Mouse (Mus musculus) forebrain, embryonic 14.5 days (tissue): ENCODE data around the gene Fbxo2. TPM values are rescaled to one million over a fixed set of nuclear protein-coding genes. Genes with fewer than 3 reads are reported as not detected.

Source experiments
- ATAC-seq: fragments of 200-750 bp; cut with Nextera tagmentation; 2 replicates; pipeline ENCODE4 v1.8.0; 2017; ENCODE audit warnings: mild to moderate bottlenecking, moderate library complexity
- DNase-seq: peaks from one replicate; pipeline ENCODE4 v3.0.0-alpha.2; 2015; ENCODE audit warnings: low spot score
- H3K27ac ChIP-seq: fragments of 300-500 bp; sonication (generic); 2 replicates; pipeline ENCODE4 v1.5.1; 2014; ENCODE audit warnings: low read depth, mild to moderate bottlenecking, control low read depth, low read length, moderate library complexity
- H3K27me3 ChIP-seq: fragments of 300-500 bp; sonication (generic); replicated peaks from 2 replicates; pipeline ENCODE4 v1.6.1; 2014; ENCODE audit warnings: low read length, control low read depth, mixed read lengths; ENCODE audit not compliant: control insufficient read depth, insufficient read depth
- H3K36me3 ChIP-seq: fragments of 300-500 bp; sonication (generic); 2 replicates; pipeline ENCODE4 v1.6.1; 2014; ENCODE audit warnings: low read length, control low read depth; ENCODE audit not compliant: control insufficient read depth, insufficient read depth
- H3K4me1 ChIP-seq: fragments of 300-500 bp; sonication (generic); 2 replicates; pipeline ENCODE4 v1.6.1; 2014; ENCODE audit warnings: antibody characterized with exemption, low read length, control low read depth; ENCODE audit not compliant: control insufficient read depth, insufficient read depth
- H3K4me2 ChIP-seq: fragments of 300-500 bp; sonication (generic); 2 replicates; pipeline ENCODE4 v1.6.1; 2014; ENCODE audit warnings: mild to moderate bottlenecking, control low read depth, low read length
- H3K4me3 ChIP-seq: fragments of 300-500 bp; sonication (generic); 2 replicates; pipeline ENCODE4 v1.5.1; 2014; ENCODE audit warnings: low read depth, low read length, control low read depth
- H3K9ac ChIP-seq: fragments of 300-500 bp; sonication (generic); 2 replicates; pipeline ENCODE4 v1.6.1; 2014; ENCODE audit warnings: mild to moderate bottlenecking, low read length, control low read depth, moderate library complexity
- H3K9me3 ChIP-seq: fragments of 300-500 bp; sonication (generic); replicated peaks from 2 replicates; pipeline ENCODE4 v1.6.1; 2016; ENCODE audit warnings: low read length, control low read depth, mixed read lengths; ENCODE audit not compliant: control insufficient read depth
- WGBS: fragments of 180-500 bp; shearing (Covaris S2); extraction: QIAGEN DNeasy Blood & Tissue Kit; methylation state at CpG from one replicate; pipeline ENCODE4 v1.1.7; 2014; 5-methylcytosine and 5-hydroxymethylcytosine counted together
- polyA plus RNA-seq: library from polyadenylated mRNA; unstranded; fragments of >200 nt; fragmentation: Nextera tagmentation; extraction: Ambion mirVana; gene quantifications from 2 replicates; pipeline ENCODE4 v1.2.1, GENCODE M21; 2014

The Fbxo2 gene
- polyA plus RNA-seq, 1 experiment from 2014 or later: 3.2 TPM

DNA sequence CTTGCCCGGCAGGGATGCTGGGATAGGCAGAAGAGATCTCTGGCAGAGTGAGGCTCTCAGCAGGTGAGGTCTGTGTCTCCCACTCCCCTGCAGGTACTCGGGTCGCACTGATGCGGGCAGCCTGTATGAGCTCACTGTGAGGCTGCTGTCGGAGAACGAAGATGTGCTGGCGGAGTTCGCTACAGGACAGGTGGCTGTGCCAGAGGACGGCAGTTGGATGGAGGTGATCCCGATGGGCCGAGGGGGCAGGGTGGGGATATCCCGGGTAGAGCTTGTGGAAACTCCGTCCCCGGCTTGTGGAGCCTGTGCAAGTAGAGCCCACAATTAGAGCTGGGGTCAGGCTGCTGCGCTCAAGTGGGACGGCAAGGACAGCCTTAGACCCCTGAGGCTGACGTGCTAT lies 5.1 kb downstream of the Fbxo2 start:
- Histone ChIP-seq H3K9me3 (no peaks in the 10 kb centered on the region), H3K27ac (no peak overlapping the region), H3K4me3 (no peak overlapping the region), H3K4me2 (no peak overlapping the region), H3K36me3 (no peaks in the 10 kb centered on the region), H3K27me3 (peaks cover 62% of the 10 kb centered on the region), H3K9ac (no peak overlapping the region), H3K4me1 (peaks cover 9% of the 10 kb centered on the region; the same call in 1 of the 2 replicates)
- WGBS: 3% methylated on average over 17 of the region's 17 CpGs
- ATAC-seq (no peak), DNase-seq (no peak)

DNA sequence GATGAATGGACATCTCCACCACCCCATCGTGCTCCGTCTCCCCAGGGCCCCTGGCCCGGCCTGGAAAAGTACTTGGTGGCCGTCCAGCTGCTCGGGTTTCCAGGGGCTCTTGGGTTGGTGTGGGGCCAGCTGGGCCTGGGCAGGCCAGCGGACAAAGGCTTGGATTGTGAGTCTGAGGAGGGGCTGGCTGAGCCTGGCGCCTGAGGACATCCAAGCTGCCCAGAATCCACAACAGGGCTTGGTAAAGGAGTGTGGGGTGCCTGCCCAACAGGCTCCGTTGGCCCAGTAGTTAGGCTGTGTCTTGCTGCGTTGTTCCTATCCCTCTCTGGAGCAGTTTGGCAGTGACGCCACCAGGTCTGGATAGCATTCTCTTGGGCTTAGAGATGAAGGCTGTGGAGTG lies 6.0 kb downstream of the Fbxo2 start:
- peak; percentile 40 for ATAC-seq
- H3K9me3 ChIP-seq: no peaks in the 10 kb centered on the region
- H3K4me3 ChIP-seq: peak overlapping the region; percentile 0; the same call in 1 of the 2 replicates
- H3K36me3 ChIP-seq: no peaks in the 10 kb centered on the region
- peak overlapping the region; percentile 21; the same call in 1 of the 2 replicates for H3K27ac ChIP-seq
- peak overlapping the region; percentile 1; the same call in 1 of the 2 replicates for H3K9ac ChIP-seq
- H3K27me3 ChIP-seq: peaks cover 57% of the 10 kb centered on the region
- peak overlapping the region; percentile 35 for H3K4me2 ChIP-seq
- H3K4me1 ChIP-seq: peaks cover 9% of the 10 kb centered on the region; the same call in 1 of the 2 replicates
- DNase-seq: peak; percentile 74
- WGBS: 5% methylated on average over 10 of the region's 10 CpGs

DNA sequence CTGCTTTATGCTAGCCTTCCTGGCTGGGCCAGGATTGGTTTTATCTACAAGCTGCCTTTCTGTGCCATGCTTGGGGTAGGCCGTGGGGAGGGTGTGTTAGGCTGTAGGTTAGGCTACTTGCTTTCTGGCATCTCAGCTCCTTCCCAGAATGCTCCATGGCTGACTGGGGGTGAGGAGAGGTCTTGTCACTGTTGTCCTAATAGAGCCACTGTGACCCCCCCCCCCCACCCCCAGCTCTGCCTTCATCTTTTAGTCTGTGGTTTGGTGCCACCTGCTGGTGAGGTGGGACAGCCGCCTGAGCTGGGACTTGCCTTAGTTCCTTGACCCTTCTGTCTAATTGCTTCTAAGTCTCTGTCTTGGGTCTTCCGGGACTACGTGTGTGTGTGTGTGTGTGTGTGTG lies 6.6 kb downstream of the Fbxo2 start:
- peak overlapping the region; percentile 0; the same call in 1 of the 2 replicates for H3K4me3 ChIP-seq
- whole genome bisulfite sequencing: 21% methylated on average over 4 of the region's 4 CpGs
- H3K9me3 ChIP-seq: no peaks in the 10 kb centered on the region
- peak; percentile 19; the same call in 1 of the 2 replicates for ATAC-seq
- H3K4me1 ChIP-seq: peaks cover 9% of the 10 kb centered on the region; the same call in 1 of the 2 replicates
- H3K4me2 ChIP-seq: peak overlapping the region; percentile 35
- no peak overlapping the region for H3K27ac ChIP-seq
- H3K36me3 ChIP-seq: no peaks in the 10 kb centered on the region
- H3K9ac ChIP-seq: no peak overlapping the region; the same call in 1 of the 2 replicates
- H3K27me3 ChIP-seq: peaks cover 57% of the 10 kb centered on the region
- peak; percentile 69 for DNase-seq

DNA sequence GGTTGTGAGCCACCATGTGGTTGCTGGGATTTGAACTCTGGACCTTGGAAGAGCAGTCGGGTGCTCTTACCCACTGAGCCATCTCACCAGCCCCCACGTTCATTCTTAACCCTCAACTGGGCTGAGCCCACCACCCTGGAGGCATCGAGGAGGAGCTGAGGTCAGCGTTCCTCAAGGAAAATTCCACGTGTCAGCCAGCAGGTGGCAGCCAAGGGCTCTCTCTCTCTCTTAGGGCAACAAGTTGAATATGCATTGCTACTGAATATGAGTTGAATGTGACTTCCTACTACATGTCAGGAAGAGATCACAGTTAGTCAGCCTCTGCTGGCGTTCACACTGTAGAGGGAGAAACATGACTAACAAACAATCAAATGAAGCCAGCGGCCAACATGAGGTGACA lies 7.9 kb downstream of the Fbxo2 start:
- WGBS: 25% methylated on average over 7 of the region's 7 CpGs
- H3K9ac ChIP-seq: no peak overlapping the region

DNA sequence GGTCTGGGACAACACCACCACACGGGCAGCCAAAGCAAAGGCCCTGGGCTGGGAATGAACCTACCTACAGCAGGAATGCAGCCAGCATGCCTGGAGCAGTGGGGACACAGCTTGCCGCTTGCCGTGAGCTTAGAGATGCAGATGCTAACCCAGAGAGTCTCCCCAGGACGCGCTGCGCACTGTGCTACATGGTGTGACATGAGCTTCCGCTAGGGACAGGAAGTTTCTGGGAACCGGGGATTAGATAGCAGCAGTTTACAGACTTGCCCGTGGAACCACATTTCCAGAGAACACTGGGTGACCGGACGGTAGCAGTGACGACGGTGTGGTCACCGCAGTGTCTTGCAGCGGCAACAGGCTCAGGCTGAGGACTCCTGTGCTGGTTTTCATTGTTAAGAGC lies 9.2 kb downstream of the Fbxo2 start:
- ATAC-seq (no peak), DNase-seq (no peak)
- H3K27me3 ChIP-seq: peaks cover 50% of the 10 kb centered on the region
- H3K9me3 ChIP-seq: no peaks in the 10 kb centered on the region
- H3K4me3 ChIP-seq: no peak overlapping the region
- H3K27ac ChIP-seq: no peak overlapping the region
- 17% methylated on average over 15 of the region's 15 CpGs for WGBS
- no peaks in the 10 kb centered on the region for H3K36me3 ChIP-seq
- no peak overlapping the region for H3K9ac ChIP-seq
- H3K4me1 ChIP-seq: peaks cover 2% of the 10 kb centered on the region; the same call in 1 of the 2 replicates
- H3K4me2 ChIP-seq: no peak overlapping the region

More for the DNA sequence above, 7.9 kb downstream of the Fbxo2 start:
- Histone ChIP-seq H3K9me3 (no peaks in the 10 kb centered on the region), H3K4me3 (no peak overlapping the region), H3K27me3 (peaks cover 59% of the 10 kb centered on the region), H3K36me3 (no peaks in the 10 kb centered on the region), H3K27ac (no peak overlapping the region), H3K4me1 (peaks cover 9% of the 10 kb centered on the region; the same call in 1 of the 2 replicates), H3K4me2 (no peak overlapping the region)
- ATAC-seq: no peak
- peak; percentile 74 for DNase-seq

DNA sequence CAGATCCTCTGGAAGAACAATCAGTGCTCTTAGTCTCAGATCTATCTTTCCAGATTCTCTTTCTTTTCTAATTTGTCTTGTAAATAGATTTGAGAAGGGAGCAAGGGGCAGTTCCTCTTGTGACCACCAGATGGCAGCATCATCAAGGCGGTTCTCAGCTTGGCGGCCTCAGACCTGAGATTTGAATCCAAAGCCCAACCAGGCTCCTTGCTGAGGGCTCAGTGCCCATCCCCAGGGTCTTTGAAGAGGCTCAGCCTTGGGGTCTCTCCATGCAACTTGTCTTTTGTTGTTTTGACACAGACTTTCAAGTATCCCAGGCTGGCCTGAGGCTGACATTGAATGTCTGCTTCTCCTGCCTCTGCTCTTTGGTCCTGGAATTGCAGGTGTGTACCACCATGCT lies 10.4 kb downstream of the Fbxo2 start:
- ATAC-seq: no peak

DNA sequence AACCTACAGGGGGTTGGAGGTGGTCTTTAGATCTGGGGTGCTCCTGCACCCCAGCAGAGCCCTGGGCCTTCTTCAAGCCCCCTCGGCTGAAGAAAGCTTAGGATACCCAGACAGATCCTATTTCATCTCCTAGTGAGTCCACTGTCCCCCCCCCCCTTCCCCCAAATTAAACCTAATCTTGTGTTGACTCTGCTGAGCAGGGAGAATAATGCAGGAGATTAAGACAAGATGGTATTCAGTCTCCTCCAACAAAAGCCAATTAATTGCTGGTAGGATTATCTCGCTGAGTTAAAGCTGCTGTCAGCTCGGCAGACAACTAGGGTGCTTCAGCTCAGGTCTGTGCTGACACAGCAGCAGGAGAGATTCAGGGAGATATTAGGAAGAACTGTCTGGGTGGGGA lies 10.8 kb downstream of the Fbxo2 start:
- Histone ChIP-seq H3K4me3 (no peak overlapping the region), H3K27ac (no peak overlapping the region), H3K9ac (no peak overlapping the region), H3K4me1 (peaks cover 2% of the 10 kb centered on the region; the same call in 1 of the 2 replicates), H3K4me2 (no peak overlapping the region), H3K36me3 (no peaks in the 10 kb centered on the region), H3K27me3 (peaks cover 47% of the 10 kb centered on the region), H3K9me3 (no peaks in the 10 kb centered on the region)
- DNase-seq (no peak), ATAC-seq (no peak)
- WGBS: 4% methylated on average over 3 of the region's 3 CpGs

More for the DNA sequence above, 10.4 kb downstream of the Fbxo2 start:
- DNase-seq: peak; percentile 75
- H3K36me3 ChIP-seq: no peaks in the 10 kb centered on the region
- 2% methylated on average over 2 of the region's 2 CpGs for WGBS
- peaks cover 47% of the 10 kb centered on the region for H3K27me3 ChIP-seq
- H3K4me3 ChIP-seq: no peak overlapping the region
- H3K4me1 ChIP-seq: peaks cover 2% of the 10 kb centered on the region; the same call in 1 of the 2 replicates
- H3K4me2 ChIP-seq: no peak overlapping the region
- no peaks in the 10 kb centered on the region for H3K9me3 ChIP-seq
- H3K9ac ChIP-seq: no peak overlapping the region
- no peak overlapping the region for H3K27ac ChIP-seq

DNA sequence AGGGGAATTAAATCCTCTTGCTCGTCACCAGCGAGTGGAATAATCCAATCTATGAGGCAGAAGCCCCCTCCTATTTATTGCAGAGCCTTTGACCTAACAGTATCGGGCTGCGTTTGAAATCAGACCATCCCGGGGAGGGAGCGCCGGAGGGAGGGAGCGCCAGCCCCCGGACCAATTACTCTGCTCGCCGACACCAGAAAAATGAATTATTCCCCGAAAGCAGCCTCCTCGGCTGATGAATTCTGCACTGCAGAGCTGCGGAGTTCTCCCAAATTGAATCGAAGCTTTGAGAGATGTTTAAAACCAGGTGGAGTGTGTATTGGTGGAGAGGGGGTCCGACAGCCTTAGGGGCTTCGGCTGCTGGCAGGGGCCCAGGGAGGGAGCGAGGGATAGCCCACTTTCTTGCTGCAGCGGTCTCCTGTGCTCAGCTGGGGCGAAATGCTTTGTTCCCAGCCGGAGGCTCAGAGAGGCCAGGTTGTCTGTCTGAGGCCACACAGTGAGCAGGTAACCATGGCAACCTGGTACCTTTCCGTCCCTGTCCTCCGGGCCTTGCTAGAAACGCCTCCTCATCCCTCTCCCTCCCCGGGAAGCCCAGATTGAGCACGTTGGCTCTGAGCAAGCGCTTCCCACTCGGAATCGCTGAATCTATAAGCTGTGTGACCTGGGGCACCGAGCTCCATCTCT lies 13.5 kb downstream of the Fbxo2 start:
- peak; percentile 54 for ATAC-seq
- Histone ChIP-seq H3K9ac (peak overlapping the region; percentile 54), H3K27me3 (peaks cover 58% of the 10 kb centered on the region), H3K27ac (peak overlapping the region; percentile 44; the same call in 1 of the 2 replicates), H3K4me1 (no peaks in the 10 kb centered on the region), H3K9me3 (no peaks in the 10 kb centered on the region), H3K4me2 (peak overlapping the region; percentile 50), H3K4me3 (peak overlapping the region; percentile 24), H3K36me3 (no peaks in the 10 kb centered on the region)
- WGBS: under 1% methylated on average over 30 of the region's 30 CpGs
- peak; percentile 70 for DNase-seq

DNA sequence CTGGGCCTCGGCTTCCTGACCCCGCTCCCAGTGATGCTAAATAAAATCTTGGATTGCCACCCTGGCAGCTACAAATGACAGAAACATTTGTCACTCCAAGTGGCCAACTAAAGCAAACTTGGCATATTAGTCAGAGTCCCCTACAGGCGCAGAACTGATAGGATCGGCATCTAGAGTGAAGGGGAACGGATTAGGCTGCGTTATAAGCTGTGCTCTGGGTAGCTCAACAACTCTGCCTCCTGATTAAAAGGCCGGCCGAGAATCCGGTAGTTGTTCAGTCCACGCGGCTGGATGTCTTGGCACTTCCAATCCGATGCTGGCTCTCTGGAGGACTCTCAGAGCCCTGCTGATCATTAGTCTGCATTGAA lies 14.1 kb downstream of the Fbxo2 start:
- Histone ChIP-seq H3K9ac (no peak overlapping the region; the same call in 1 of the 2 replicates), H3K4me2 (peak overlapping the region; percentile 50), H3K27ac (no peak overlapping the region), H3K36me3 (no peaks in the 10 kb centered on the region), H3K9me3 (no peaks in the 10 kb centered on the region), H3K4me3 (peak overlapping the region; percentile 24), H3K4me1 (no peaks in the 10 kb centered on the region), H3K27me3 (peaks cover 57% of the 10 kb centered on the region)
- DNase-seq (no peak), ATAC-seq (no peak)
- WGBS: 3% methylated on average over 12 of the region's 12 CpGs
